Mouse (Mus musculus): ENCODE results near the gene Kif17.

The Kif17 gene

DNA sequence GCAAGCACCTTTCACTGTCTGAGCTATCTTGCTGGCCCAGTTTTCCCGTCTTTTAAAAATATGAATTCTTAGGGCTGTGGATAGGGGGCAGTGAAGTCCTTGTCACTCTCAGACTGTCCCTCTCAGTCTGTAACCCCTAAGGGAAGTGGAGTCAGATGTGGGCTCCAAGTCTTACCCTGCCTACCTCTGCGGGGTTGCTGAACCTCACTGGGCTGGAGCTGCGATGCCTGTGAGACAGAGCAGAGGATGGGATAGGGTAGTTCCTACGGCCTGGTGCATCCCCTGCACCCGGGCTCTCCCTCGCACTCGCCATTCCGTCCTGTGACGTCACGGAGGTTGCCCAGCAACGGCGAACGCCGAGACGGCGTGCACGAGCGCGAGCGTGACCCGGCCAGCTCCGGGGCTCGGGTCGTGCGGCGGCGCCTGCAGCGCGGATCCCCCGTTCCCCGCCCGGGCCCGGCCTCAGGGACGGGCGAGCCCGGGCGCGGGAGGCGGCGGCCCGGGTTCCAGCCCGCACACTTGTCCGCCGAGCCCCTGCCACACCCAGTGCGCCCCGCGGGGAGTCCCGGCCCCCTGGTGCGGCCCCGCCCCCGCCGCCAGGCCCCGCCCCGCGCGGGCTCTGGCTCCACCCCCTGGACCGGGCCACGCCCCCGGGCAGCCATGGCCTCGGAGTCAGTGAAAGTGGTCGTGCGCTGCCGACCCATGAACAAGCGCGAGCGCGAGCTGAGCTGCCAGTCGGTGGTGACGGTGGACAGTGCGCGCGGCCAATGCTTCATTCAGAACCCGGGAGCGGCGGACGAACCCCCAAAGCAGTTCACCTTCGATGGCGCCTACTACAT lies 11.8 kb downstream of the Kif17 start:
- peak; percentile 66 to 73 for DNase-seq

GRCm38 (mm10) chr4:138267869-138268268 lies 17.6 kb downstream of the Kif17 start:
- no peak for DNase-seq

- no peak for DNase-seq
Measured at GRCm38 (mm10) chr4:138272011-138272997, 22.1 kb downstream of the Kif17 start.

DNA sequence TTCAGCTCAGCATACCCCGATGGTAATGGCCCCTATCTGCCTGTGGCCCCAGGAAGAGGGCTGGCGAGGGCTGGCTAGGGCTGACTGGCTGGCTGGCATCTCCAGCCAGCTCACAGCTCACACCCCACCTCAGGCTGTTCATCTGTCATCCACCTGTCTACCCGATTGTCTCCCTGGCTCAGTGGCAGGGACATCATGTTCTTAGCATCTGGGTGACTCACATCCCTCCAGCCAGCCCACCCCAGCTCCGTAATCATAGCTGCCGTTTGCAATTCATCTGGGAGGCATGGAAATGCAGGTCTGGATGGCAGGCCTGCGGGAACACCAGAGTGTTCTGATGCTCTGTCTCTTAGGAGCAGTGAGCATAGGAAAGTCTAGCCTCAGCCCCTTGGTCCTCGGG lies 28.1 kb downstream of the Kif17 start:
- no peak for DNase-seq

- peak; percentile 19 to 57 for DNase-seq
Measured at GRCm38 (mm10) chr4:138282834-138283233, 32.6 kb downstream of the Kif17 start.

DNA sequence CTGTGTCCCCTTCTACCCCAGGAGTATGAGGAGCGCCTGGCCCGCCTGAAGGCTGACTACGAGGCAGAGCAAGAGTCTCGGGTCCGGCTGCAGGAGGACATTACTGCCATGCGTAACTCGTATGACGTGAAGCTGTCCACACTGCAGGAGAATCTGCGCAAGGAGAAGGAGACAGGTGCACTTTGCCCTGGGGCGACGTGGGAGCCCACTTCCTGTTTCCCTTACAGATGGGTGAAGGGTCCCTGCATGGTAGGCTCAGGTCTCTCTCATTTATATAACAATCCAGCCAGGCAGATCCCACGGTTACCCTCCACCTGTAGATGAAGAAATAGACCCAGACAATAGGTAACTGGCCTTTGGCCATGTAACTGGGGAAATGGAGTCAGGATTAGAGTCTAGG lies 36.2 kb downstream of the Kif17 start:
- no peak for DNase-seq

DNA sequence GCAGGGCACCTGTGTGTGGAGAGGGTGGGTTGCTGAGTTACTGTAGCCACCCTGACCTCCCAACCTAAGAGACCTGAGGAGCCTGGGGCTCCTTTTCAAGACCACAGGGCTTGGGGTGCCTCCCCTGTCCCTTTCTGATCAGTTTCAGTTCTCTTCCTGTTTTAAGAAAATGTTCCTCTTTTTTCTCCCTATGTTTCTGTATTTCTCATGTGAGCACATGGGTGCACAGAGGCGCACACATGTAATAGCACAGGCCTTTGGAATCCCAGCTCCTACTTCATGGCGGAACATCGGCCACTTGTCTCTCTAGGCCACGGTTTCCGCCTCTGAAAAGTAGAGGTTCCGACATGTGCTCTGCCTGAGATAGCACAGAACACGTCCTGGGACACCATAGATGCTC lies 38.5 kb downstream of the Kif17 start:
- no peak for DNase-seq

DNA sequence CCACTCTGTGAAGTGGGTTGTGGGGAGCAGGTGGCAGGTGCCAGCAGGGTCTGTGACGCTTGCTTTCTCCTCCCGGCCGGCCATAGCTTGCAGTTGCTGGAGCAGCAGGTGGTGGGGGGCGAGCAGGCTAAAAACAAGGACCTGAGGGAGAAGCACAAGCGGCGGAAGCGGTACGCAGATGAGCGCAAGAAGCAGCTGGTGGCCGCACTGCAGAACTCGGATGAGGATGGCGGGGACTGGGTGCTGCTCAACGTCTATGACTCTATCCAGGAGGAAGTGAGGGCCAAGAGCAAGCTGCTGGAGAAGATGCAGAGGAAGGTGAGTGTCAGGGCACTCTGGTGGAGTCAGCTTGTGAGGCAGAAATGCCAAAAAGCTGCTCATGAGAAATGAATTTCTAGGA lies 41.8 kb downstream of the Kif17 start:
- DNase-seq = no peak

DNA sequence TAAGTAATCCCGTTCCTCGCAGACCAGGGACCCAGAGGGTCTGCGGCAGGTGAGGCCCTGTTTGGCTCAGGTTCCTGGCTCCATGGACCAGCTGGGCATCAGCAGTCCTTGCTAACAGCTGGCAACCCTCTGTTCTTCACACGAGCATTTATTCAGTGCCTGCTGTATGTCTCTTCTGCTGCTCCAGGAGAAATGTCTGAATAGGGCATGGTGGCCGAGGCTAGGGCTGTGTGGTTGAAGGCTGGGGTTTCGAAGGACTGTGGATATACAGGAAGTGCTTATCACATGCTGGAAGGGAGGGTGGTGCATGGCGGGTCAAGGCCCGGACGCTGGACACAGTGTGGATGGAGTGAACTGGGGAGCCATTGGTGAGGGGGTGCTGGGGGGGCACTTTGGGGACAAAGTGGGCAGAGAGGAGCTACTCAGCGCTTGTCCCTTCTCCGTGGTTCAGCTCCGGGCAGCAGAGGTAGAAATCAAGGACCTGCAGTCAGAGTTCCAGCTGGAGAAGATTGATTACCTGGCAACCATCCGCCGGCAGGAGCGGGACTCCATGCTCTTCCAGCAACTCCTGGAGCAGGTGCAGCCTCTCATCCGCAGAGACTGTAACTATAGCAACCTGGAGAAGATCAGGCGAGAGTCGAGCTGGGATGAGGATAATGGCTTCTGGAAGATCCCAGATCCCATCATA lies 43.2 kb downstream of the Kif17 start:
- DNase-seq = no peak

DNA sequence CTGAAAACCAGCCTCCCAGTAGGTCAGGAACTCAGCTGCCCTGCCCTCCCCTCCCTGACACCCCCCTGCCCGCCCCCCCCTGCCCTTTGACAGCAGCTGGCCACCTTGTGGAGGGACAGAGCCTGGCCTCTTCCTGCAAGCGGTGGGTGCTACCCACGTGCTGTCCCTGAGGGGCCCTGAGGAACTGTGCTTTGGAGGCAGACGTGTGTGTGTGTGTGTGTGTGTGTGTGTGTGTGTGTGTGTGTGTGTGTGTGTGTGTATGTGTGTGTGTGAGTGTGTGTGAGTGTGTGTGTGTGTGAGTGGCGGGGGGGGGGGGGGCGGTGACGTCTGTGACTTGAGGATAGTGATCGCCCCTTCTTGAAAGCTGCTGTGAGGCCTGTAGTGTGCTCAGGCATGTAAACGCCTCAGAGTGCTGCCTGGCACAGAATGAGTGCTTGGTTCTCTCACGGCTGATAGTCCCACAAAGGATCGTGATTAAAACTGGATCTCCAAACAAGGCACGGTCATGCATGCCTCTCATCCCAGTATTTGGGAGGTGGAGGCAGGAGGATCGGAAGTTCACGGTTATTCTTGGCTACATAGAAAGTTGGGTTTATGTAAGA lies 43.8 kb downstream of the Kif17 start:
- DNase-seq = no peak

DNA sequence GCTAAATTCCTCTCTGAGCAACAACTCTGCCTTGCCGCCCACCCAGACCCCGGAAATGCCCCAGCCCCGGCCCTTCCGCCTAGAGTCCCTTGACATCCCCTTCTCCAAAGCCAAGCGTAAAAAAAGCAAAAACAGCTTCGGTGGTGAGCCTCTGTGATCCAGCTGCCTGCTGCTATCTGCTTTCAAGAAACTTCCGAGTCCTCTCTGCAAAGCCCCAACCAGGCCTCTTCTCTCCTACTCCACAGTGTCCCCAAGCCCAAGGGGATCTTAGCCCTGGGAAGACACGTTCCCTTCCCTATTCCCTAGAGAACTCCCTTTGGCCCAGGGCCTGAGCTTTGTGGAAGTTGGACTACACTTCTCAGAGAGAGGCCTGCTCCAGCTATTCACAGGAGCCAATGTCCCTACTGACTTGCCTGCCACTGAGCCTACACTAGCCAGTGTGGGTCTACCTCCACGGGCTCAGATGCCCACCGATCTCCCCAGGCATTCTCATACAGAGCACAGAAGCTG lies 51.1 kb downstream of the Kif17 start:
- no peak for DNase-seq

DNA sequence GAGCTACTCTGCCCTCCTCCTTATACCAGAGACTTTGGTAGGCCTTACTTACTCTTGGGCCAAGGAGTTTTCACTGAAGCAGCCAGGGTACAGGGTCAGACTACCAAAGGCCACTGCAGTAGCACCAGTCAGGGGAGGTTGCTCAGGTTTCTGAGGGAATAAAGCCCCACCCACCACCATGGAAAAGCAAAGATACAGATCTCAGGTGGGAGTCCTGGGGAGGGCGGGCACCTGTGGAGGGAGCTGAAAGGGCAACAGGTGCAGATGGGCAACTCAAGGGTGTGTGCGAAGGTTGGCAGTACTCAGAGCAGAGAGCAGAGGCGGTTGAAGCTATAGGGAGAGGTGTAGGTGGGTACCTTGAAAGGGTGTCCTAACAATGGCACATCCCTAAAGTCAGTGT lies 52.8 kb downstream of the Kif17 start:
- no peak for DNase-seq

DNA sequence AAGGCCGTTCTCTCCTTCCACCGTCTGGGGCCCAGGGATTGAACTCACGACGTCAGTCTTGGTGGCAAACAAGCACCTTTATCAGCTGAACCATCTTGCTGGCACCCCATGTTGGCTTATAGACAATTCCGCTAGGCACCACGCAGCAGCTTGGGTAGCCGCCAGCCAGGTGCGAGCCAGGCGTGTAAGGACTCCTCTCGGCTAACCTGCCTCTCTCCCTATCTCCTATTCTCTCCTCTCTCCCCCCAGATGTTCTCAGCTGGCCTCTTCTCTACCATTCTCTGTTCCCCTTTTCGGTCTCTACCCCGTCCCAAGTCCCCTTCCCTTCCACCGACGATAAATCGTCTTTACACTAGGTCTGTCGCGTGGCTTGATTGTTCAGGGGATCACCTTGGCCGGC lies 53.5 kb downstream of the Kif17 start:
- no peak for DNase-seq

- peak; percentile 90 to 95 for DNase-seq
Measured at GRCm38 (mm10) chr4:138304340-138305104, 54.3 kb downstream of the Kif17 start, which contains the start of gene Ddost. Gene Ddost (plus strand): TSS chr4:138304730.

DNA sequence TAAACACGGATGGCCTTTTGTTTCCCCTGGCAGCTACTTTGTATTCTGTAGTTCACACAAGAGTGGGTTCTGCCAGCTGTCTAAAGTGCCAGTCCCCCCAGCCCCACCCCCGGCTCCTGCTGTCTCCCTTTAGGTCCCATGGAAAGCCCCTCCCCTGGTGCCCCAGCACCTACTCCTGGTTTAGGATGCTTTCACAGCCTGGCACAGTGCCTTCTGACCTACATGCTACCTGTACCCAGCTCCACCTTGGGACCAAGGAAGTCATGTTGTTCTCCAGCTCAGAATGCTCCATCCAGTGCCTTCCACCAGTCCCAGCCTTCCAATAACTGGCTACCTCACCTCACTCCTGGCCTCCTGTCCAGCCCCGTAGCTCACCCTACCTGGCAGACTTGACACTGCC lies 56.8 kb downstream of the Kif17 start:
- DNase-seq = no peak

GRCm38 (mm10) chr4:138307739-138308138 lies 57.5 kb downstream of the Kif17 start:
- DNase-seq = no peak

- no peak for DNase-seq
Measured at GRCm38 (mm10) chr4:138310311-138310910, 60.2 kb downstream of the Kif17 start.

GRCm38 (mm10) chr4:138311595-138311994 lies 61.4 kb downstream of the Kif17 start:
- DNase-seq = no peak

- DNase-seq = no peak
Measured at GRCm38 (mm10) chr4:138312105-138312504, 61.9 kb downstream of the Kif17 start.

GRCm38 (mm10) chr4:138313021-138313420 lies 62.8 kb downstream of the Kif17 start:
- no peak for DNase-seq

DNA sequence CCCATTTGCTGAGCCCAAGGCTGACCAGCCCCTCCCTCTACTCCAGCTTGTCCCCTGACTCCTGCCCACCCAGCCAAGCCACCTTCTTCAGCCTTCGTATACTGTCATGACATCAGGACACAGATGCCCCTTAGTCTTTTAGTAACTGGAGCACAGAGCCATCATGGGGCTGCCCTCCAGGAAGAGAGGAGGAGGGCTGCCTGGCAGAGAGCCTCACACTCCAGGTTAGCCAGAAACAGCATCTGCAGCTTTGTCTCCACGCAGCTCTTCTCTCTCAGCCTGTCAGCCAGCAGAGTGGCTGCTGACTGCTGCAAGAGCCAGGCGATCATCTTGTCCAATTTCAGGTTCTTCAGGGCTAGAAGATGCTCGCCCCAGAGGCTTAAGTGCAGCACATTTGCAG lies 63.6 kb downstream of the Kif17 start:
- DNase-seq = no peak

Data from thymus, adult 18-20 months (tissue).